Mouse (Mus musculus) kidney, adult 2 months (tissue): Measurements from ENCODE around the gene Ttl. TPM values are rescaled to one million over a fixed set of nuclear protein-coding genes. Genes with fewer than 3 reads are reported as not detected.

Source experiments
- DNase-seq: peaks from one replicate; pipeline ENCODE4 v3.0.0; 2021
- H3K27ac ChIP-seq: fragments of 200-500 bp; 2 replicates; pipeline ENCODE4 v1.5.1; 2012; ENCODE audit warnings: low read depth, low read length, control low read depth, inconsistent platforms; ENCODE audit not compliant: insufficient read depth
- H3K27me3 ChIP-seq: fragments of 200-500 bp; replicated peaks from 2 replicates; pipeline ENCODE4 v1.6.1; 2012; ENCODE audit warnings: mild to moderate bottlenecking, moderate library complexity, low read length, inconsistent platforms; ENCODE audit not compliant: control insufficient read depth, insufficient read depth
- H3K36me3 ChIP-seq: fragments of 200-500 bp; 2 replicates; pipeline ENCODE4 v1.6.1; 2012; ENCODE audit warnings: mild to moderate bottlenecking, moderate library complexity, low read length, inconsistent platforms; ENCODE audit not compliant: control insufficient read depth, insufficient read depth
- H3K4me1 ChIP-seq: fragments of 200-500 bp; 2 replicates; pipeline ENCODE4 v1.6.1; 2011; ENCODE audit warnings: low read length; ENCODE audit not compliant: control insufficient read depth, insufficient read depth
- H3K4me3 ChIP-seq: fragments of 200-500 bp; 2 replicates; pipeline ENCODE4 v1.5.1; 2011; ENCODE audit warnings: mild to moderate bottlenecking, low read depth, low read length, control low read depth; ENCODE audit not compliant: insufficient read depth
- CTCF ChIP-seq: fragments of 200-500 bp; conservative IDR thresholded peaks from 2 replicates; pipeline ENCODE4 v1.5.1; 2011; ENCODE audit warnings: low read depth, mild to moderate bottlenecking, control low read depth, low read length, moderate library complexity, mixed read lengths; ENCODE audit not compliant: insufficient read depth, insufficient read length
- POLR2A ChIP-seq: fragments of 200-500 bp; IDR thresholded peaks from one replicate; pipeline ENCODE4 v1.6.1; 2011; ENCODE audit warnings: low read depth, low read length, control low read depth
- WGBS: fragments of 180-500 bp; shearing (Covaris S2); methylation state at CpG from one replicate; pipeline ENCODE4 v1.1.7; 2018; 5-methylcytosine and 5-hydroxymethylcytosine counted together
- polyA plus RNA-seq: library from polyadenylated mRNA; depleted of rRNA; stranded (reverse); fragments of >200 nt; gene quantifications from 2 replicates; pipeline ENCODE4 v1.2.3, GENCODE M21; 2012; rRNA removed

The Ttl gene
- polyA plus RNA-seq, 1 experiment, result 6.6 TPM

DNA sequence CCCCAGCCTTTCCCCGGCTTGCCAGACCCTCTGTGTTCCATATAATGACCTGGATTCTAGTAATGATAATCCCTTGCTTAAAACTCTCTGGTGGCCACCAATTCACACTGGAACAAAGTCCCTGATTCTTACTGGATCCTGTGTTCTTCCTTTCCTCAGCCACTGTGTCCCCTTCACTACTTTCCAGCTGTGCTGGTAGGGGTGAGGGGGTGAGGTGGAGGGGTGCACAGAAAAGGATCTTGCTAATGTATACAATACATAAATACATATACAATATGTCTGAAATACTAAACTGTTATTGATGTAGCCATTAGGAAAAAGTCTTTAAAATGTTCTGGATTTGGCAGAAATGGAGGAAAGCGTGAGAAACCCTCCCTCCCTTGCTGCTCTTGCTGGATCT, 65.0 kb downstream of the Ttl start:
- TF ChIP-seq POLR2A (no peak), CTCF (no peak)
- Histone ChIP-seq H3K36me3 (no peaks in the 10 kb centered on the region; the same call in 1 of the 2 replicates), H3K27me3 (no peaks in the 10 kb centered on the region), H3K4me3 (no peak overlapping the region), H3K27ac (no peak overlapping the region), H3K4me1 (peaks cover 5% of the 10 kb centered on the region; the same call in 1 of the 2 replicates)
- 97% methylated on average over 2 of the region's 2 CpGs for WGBS
- no peak for DNase-seq

DNA sequence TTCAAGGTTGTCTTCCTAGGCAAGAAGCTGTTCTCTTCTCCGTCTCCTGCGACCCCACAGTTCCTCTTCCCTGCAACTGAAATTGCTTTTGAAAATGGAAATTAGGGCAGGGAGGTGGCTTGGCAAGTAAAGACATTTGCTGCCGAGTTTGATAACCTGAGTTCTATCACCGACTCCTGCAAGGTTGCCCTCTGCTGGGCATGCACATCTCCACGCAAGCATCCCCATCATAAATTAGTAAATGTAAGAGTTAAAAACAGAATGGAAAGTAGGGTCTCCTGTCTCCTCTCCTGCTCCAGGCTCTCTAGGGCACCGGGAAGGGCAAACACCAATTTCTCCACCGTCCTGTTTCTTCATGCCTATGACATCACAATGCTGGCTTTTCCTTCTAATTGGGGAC, 66.5 kb downstream of the Ttl start:
- Histone ChIP-seq H3K27me3 (no peaks in the 10 kb centered on the region), H3K4me1 (peaks cover 5% of the 10 kb centered on the region; the same call in 1 of the 2 replicates), H3K4me3 (no peak overlapping the region), H3K36me3 (no peaks in the 10 kb centered on the region; the same call in 1 of the 2 replicates), H3K27ac (no peak overlapping the region)
- TF ChIP-seq CTCF (no peak), POLR2A (no peak)
- DNase-seq, result no peak
- 93% methylated on average over 7 of the region's 7 CpGs for WGBS

DNA sequence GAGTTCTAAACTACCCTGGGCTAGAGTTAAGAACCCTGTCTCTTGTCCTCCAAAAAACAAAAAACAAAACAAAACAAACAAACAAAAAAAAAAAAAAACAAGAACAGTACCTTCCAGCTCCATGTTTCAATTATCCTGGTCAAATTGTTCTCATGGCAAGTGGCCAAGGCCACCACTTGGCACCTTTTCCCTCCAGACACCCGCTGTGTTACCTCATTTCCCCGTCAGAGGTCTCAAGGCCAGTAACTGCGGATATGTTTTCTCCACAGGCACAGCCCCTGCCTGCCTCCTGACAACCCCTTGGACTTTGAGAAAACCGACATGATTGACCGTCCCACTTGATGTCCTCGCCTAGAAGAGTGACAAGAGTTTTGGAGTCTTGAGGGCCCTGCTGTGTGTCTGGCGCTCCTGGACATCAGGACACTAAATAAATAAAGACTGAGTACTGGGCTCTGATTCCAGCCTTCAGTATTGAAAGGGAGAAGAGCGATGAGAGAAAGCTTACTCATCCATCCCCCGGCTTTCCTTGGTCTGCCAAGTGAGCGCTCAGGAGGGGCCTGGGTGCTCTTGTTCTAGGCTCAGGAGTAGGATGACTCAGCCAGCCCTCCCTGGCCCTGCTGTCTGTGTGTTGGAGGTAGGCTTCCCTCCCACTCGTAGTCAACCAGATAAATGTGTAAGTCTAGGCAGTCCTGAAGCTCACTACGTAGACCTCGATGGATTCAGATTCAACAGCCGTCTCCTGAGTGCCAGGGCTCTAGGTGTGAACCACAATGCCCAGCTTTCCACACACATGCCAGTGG, 67.5 kb downstream of the Ttl start:
- no peak overlapping the region for H3K27ac ChIP-seq
- no peaks in the 10 kb centered on the region; the same call in 1 of the 2 replicates for H3K36me3 ChIP-seq
- TF ChIP-seq CTCF, result no peak
- TF ChIP-seq POLR2A, result no peak
- no peaks in the 10 kb centered on the region for H3K27me3 ChIP-seq
- H3K4me1 ChIP-seq, result peaks cover 5% of the 10 kb centered on the region; the same call in 1 of the 2 replicates
- no peak overlapping the region for H3K4me3 ChIP-seq
- DNase-seq, result peak; percentile 16
- 93% methylated on average over 14 of the region's 14 CpGs for WGBS

DNA sequence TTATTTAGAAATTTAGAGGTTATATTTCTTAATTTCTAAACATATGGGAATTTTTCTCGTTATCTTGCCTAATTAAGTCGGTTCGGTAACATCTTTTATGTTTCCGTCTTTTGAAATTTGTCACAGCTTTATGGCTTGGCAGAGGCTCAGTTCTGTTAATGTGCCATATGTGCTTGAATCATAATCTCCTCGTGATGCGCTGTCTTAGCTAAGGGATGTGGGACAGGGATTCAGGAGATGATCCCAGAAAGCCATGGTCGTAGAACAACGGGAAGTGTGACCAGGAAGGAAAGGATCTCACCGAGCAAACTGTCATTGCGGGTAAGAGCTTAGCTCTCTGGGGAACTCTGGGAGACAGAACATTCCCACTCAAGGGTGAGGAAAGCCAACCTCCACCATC, 74.2 kb downstream of the Ttl start:
- H3K27ac ChIP-seq, result no peak overlapping the region
- DNase-seq, result no peak

More for the DNA sequence above, 74.2 kb downstream of the Ttl start:
- 85% methylated on average over 10 of the region's 10 CpGs for WGBS
- H3K27me3 ChIP-seq, result no peaks in the 10 kb centered on the region
- H3K4me3 ChIP-seq, result no peak overlapping the region
- no peaks in the 10 kb centered on the region for H3K36me3 ChIP-seq
- no peak for TF ChIP-seq CTCF
- no peak for TF ChIP-seq POLR2A
- no peaks in the 10 kb centered on the region for H3K4me1 ChIP-seq

Other genes starting within 250 kb of the Ttl start
- gene Tmem87b, start 247.8 kb upstream of the Ttl start, polyA plus RNA-seq, result 13.8 and 14.1 TPM in 2 replicates
- 15.5 and 17.0 TPM in 2 replicates for gene Fbln7, start 203.0 kb upstream of the Ttl start, polyA plus RNA-seq
- 1.3 and 2.5 TPM in 2 replicates for gene Zc3h8, start 121.9 kb upstream of the Ttl start, polyA plus RNA-seq
- gene Zc3h6, start 98.5 kb upstream of the Ttl start, polyA plus RNA-seq, result 1.0 and 1.2 TPM in 2 replicates
- 5.7 and 7.0 TPM in 2 replicates for gene Gm10762, start 98.2 kb upstream of the Ttl start, polyA plus RNA-seq
- 0.03 and 0.08 TPM in 2 replicates for gene Vinac1, start 17.8 kb upstream of the Ttl start, polyA plus RNA-seq
- gene Polr1b, start 35.1 kb downstream of the Ttl start, polyA plus RNA-seq, result 16.7 and 17.3 TPM in 2 replicates
- gene Chchd5, start 63.8 kb downstream of the Ttl start, polyA plus RNA-seq, result 43.1 and 46.8 TPM in 2 replicates
- gene Slc20a1, start 132.8 kb downstream of the Ttl start, polyA plus RNA-seq, result 14.0 and 14.7 TPM in 2 replicates
- 0.07 and 0.13 TPM in 2 replicates for gene Ckap2l, start 231.3 kb downstream of the Ttl start, polyA plus RNA-seq
- not detected in 2 replicates for gene Il1a, start 244.0 kb downstream of the Ttl start, polyA plus RNA-seq